Mouse (Mus musculus): ENCODE data around the gene Arf3. TPM values are rescaled to one million over a fixed set of nuclear protein-coding genes. Genes with fewer than 3 reads are reported as not detected.

Gene Arf3
- total RNA-seq, 2 experiments from 2014 or later, result 8.1 to 9.0 TPM

DNA sequence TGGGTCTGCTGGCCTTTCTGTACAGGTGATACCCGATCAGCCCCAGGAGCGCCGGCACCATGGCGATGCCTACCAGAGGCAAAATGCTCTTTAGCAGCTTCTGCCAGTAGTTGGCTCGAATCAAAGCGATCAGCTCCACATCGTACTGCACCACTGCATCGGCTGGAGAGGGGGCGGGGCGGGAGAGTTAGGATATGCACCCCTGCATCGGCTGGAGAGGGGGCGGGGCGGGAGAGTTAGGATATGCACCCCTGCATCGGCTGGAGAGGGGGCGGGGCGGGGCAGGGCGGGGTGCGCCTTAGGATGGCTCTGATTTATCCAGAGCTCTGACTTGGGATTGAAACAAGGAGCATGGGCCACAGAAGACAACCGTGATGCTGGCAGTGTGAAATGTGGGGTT is 38.6 kb downstream of the Arf3 start:
- no peak for DNase-seq (ENCODE audit: low spot score)

DNA sequence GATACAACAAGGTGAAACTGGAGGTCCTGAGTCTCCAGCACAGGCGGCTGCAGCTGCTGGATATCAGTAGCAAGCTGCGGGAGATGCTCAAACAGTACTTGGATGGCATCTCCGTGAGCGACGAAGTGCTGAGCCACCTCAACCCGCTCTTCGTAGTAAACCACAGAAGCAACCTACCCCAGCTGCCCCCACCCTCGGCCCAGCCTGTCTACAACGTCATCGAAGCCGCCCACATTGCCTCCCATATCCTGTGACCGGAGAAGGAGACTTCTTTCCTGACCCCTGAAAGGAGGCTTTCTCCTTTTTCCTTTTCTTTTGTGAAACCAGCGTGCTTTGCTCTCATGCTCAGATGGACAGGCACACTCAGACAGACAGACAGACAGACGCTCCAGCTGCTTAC is 40.2 kb downstream of the Arf3 start:
- no peak for DNase-seq (ENCODE audit: low spot score)

DNA sequence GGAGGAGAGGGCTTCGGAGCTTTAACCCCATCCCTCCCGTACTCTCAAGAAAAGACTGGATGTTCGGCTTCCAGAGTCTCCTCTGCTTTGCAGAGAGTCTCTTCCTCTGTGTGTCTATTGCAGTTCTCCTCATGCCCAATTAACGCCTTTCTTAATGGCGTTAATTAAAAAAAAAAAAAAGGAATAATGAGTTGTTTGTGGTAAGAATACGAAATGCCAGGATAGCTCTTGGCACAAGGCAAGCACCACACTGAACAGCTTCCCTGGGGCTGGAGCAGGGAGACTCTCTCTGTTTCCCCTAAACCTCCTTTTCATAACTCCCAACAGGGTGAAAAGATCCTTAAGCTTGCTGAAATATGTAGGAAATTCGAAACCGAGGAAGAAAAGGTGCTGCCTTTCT is 40.8 kb downstream of the Arf3 start:
- DNase-seq (ENCODE audit: low spot score), result no peak

DNA sequence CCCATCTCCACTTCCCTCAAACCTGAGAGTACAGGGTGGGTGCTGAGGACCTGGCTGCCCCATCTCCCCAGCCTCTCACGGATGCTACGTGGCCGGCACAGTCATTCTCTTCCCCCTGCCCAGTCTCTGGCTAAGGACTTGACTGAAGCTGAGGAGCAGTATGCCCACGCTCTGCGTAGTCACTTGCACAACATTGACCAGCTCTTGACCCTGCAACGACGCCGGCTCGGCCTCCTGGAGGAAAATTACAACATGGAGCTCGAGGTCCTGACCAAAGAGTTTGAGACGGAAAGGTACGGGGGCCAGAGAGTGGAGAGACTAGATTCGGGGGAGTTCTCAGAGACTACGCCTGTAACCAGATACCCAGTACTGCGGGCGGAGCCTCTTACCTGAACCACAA is 45.7 kb downstream of the Arf3 start:
- no peak for DNase-seq (ENCODE audit: low spot score)

DNA sequence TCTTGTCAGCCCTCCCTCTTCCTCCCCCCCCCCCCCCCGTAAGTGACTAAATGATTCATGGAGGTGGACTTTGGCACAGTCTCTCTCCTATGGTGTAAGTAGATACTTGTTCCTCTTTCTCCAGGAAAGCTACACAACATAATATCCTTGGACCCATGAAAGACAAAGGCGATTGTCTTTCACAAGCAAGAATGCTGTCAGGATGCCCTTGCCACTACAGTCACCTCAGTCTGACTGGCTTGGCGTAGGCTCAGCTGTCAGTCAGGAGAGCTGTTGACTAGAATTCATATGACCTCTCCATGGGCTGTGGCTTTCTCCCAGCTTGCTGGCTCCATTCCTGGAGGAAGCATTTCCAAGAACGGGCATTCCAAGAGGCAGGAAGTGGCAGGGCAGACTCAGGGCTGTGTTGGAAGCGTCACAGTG is 48.8 kb downstream of the Arf3 start:
- no peak for DNase-seq (ENCODE audit: low spot score)

DNA sequence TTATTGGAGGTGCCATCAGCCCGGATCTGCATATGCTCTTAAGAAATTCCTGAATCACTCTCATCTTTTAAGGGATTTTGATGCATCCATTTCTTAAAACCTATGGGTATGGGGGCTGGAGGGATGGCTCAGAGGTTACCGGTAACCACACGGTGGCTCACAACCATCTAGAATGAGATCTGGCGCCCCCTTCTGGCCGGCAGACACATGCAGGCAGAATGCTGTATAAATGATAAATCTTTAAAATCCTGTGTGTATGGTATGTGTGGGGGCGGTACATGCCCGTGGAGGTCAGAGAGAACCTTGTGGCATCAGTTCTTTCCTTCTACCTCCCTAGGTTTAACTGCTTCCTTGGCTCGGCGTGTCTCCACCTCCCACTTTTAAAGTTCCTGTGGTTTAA is 52.6 kb downstream of the Arf3 start:
- peak; percentile 39 for DNase-seq (ENCODE audit: low spot score)

DNA sequence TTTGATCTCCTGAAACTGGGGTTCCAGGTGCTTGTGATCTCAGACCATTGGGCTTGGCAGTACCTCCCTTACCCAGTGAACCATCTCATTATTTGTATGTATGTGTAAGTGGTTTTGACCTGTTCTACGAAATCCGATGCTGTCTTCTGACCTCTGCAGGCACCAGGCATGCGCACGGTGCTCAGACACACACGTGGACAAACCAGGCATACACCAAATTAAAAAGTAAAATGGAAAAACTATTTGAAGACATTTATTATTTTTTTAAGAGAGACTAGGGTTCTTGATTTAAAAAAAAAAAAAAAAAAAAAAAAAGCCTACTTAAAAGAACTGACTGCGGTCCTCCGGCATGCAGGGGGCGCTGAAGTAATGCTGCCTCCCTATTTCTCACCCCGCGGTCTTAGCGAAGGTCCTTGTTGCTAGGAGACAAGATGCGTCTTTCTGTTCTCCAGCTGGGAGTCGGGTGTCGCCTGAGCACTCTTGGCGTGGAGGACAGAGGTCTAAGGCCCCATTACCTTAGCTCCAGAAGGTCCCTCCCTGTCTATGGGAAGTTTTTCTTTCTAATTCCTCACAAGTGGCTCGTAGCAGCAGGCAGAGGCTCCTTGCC is 55.1 kb downstream of the Arf3 start, which contains the start of gene Ccdc65:
TSS of gene Ccdc65 (plus strand) at position 442 of the 607 bp plus-strand sequence.
- peak; percentile 90 for DNase-seq (ENCODE audit: low spot score)

DNA sequence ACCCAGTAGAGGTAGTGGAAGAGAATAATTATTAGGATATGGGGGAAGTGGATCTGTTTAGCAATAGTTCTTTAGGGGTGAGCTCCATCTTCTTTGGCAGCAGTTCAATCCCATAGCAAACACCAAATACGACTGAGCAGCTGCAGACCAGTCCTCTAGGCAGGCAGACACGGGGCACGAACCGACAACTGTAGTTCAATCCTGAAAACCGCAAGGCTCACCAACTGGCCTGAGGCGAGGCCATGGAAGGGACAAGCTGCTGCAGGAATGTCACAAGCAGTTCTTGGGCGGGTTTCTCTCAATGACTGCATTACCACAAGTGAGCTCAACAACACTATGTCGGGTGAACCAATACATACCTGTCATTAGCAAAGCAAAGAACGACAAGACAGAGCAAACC is 58.7 kb downstream of the Arf3 start:
- DNase-seq (ENCODE audit: low spot score), result no peak

DNA sequence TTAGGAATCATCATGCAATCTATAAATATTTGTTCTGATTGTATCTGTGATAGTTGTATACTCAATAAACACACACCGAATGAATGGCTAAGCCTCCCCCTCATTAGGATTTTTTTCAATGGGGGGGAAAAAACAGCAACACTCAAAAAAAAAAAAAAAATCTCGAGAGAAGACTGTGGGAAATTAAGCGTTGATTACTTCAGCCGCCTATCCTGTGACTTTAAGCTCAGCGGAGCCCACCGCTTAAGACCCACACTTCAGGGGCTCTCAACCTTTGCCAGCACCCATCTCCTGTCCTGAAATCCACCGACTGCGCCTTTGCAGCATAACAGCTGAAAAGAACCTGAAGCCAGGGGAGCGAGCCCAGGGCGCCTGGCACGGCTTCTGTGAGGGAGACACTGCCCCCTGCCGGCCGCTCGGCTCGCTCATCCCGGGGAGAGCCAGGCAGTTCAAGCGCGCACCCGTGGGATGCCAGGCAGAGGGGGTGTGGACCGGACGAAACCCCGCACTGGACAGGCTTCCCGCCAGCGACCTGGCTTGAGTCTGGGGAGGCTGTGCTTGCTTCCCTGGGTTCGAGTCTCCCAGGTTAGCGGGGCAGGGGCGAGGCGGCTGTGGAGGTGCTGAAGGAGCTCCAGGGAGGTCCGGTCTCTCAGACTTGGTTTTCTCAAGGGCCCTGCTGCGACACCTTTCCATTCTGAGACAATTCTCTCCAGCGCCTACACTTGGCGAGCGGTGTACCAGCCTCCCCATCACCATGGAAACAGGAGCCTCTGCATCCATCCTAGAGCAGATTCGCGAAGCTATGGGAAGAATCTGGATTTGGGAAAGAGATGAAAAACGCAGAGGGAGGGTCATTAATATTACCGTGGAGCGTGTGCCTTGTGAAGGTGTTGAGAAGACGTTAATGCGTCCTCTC is 63.6 kb downstream of the Arf3 start:
- peak; percentile 82 for DNase-seq (ENCODE audit: low spot score)

DNA sequence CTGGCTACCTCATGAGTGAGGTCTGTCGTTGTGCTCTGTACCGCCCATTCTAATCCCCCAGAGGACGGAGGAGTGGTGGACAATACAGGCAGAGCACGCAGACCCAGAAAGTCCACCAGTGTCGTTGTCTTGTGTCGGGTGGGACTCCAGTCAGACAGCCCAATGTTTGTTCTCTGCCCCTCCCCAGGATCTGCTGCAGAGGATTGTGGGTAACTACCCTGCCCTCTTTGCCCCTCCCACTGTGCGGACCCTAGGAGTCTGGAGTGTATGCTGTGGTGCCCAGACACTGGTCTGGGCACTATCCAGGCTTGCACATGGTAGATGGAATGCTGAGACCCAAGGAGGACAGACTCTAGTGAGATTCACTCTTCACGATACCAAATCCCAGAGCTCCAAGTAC is 66.8 kb downstream of the Arf3 start:
- no peak for DNase-seq (ENCODE audit: low spot score)

DNA sequence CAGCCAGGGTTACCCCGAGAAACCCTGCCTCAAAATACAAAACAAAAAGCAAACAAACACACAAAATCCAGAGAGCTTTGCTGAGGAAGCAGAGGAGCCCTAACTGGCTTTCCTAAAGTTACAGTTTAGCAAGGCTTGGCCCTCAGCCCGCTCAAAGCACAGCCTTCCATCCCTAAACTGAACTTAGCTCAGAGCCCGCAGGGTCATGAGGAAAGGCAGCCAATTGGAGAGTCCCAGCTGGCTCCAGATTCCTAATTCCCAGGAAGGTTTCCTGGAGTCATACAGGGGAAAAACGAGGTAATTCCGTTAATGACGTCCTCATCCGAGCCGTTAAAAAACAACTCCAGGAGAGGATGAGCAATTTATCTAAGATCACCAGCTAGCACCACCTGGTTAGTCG is 67.3 kb downstream of the Arf3 start:
- peak; percentile 38 for DNase-seq (ENCODE audit: low spot score)

DNA sequence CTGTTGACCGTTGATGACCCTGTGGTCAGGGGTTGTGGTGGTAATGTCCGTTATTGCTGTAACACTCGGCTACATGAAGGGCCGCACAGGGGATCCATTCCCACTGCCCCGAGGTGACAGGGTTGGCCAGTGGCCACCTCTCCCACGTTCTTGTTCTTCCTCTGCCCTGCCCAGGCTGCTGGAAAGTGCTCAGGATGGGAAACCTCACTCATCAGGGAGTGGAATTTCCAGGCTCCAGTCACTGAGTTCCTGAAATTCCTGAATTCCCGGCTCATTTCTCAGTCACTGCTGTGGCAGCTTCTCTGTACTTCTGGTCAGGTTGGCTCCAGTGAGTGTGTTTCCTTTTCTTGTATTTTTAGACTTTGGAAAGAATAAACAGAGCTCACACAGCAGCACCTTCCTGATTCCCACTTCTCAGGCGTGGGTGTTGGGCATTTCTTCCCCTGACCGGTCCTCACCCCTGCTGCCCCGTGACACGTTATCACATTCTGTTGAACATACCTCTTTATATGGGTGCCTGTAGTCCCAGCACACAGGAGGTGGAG is 70.8 kb downstream of the Arf3 start:
- DNase-seq (ENCODE audit: low spot score), result peak; percentile 20

DNA sequence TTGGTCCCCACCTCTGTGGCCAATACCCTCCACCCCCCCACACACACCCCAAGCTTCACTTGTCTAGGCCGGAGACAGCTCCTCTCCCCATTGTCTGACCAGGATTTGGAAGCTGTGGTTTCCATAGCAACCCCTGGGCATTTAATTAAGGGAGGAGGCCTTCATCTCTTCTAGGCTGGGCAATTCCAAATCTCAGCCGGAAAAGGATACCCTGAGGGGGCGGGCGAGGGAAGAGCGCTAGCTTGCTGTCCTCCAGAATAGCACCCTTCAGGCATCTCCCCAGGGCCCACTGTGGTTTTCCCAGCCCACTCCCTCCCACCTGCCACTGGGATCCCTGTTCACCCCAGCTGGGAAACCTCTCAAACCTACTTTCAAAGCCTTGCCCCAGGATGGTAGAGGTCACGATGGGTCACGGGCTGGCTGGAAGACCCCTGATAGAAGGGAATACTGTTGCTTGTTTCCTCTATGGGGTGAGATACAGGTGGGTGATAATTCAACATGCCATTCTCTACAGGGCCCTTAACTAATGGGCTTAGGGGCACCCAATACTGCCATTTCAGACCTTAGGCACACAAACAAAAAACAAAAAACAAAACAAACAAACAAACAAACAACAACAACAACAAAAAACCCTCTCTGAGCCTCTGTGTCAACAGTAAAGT is 71.4 kb downstream of the Arf3 start:
- DNase-seq (ENCODE audit: low spot score), result no peak

DNA sequence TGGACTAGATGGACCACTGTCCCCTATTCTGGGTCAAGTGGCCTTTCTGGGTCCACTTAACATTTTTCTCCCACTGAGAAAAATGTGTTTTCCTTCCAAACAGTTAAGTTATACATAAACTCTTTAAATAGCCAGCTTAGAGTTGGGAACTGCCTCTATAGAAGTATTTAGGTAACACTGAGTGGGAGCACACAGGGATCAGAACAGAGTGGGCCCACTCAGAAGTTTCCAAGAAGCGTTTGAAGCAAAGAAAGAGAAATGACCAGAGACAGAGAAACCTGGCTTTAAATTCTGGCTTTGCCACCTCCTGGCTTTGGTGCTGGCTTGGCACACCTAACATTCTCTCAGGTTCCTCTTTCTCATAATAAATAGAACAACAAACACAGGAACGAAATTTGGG is 73.3 kb downstream of the Arf3 start:
- DNase-seq (ENCODE audit: low spot score), result no peak

Other genes with a start within 250 kb of the Arf3 start
- gene Kansl2, start 228.9 kb downstream of the Arf3 start, total RNA-seq (2021), result 10 to 100 TPM; 60.8 to 60.9 TPM
- gene Ccnt1, start 192.3 kb downstream of the Arf3 start, total RNA-seq (2021), result 10 to 100 TPM; 21.1 to 24.3 TPM
- gene 4930415O20Rik, start 192.2 kb downstream of the Arf3 start, total RNA-seq (2021), result under 1 TPM in 1 of 2 experiments, not detected in 1; 0.91 TPM
- 10 to 100 TPM; 14.3 to 17.9 TPM for gene Adcy6, start 153.1 kb downstream of the Arf3 start, total RNA-seq (2021)
- gene Cacnb3, start 132.4 kb downstream of the Arf3 start, total RNA-seq (2021), result under 1 TPM; 0.64 to 0.85 TPM
- gene Ddx23, start 100.3 kb downstream of the Arf3 start, total RNA-seq (2021), result 10 to 100 TPM; 65.7 to 83.1 TPM
- 1 to 10 TPM; 2.8 to 3.2 TPM for gene Rnd1, start 85.8 kb downstream of the Arf3 start, total RNA-seq (2021)
- not detected for gene Ccdc65, start 55.0 kb downstream of the Arf3 start, total RNA-seq (2021)
- 1 to 10 TPM in 1 of 2 experiments, under 1 TPM in 1; 0.80 to 1.1 TPM for gene Fkbp11, start 35.0 kb downstream of the Arf3 start, total RNA-seq (2021)
- gene Wnt10b, start 14.9 kb upstream of the Arf3 start, total RNA-seq (2021), result 1 to 10 TPM in 1 of 2 experiments, under 1 TPM in 1; 0.57 to 1.4 TPM
- not detected for gene Wnt1, start 26.6 kb upstream of the Arf3 start, total RNA-seq (2021)
- under 1 TPM; 0.36 to 0.57 TPM for gene Ddn, start 46.3 kb upstream of the Arf3 start, total RNA-seq (2021)
- gene Prkag1, start 68.3 kb upstream of the Arf3 start, total RNA-seq (2021), result 10 to 100 TPM; 48.1 to 49.6 TPM
- gene Kmt2d, start 108.0 kb upstream of the Arf3 start, total RNA-seq (2021), result 10 to 100 TPM; 43.2 to 50.1 TPM
- gene Rhebl1, start 131.3 kb upstream of the Arf3 start, total RNA-seq (2021), result 1 to 10 TPM; 1.3 TPM
- gene Dhh, start 135.3 kb upstream of the Arf3 start, total RNA-seq (2021), result 1 to 10 TPM in 1 of 2 experiments, under 1 TPM in 1; 0.75 to 1.5 TPM
- 1 to 10 TPM; 4.8 to 4.9 TPM for gene Lmbr1l, start 155.0 kb upstream of the Arf3 start, total RNA-seq (2021)
- gene Tuba1b, start 171.4 kb upstream of the Arf3 start, total RNA-seq (2021), result 10 to 100 TPM; 15.6 to 29.6 TPM
- gene Gm49450, start 190.3 kb upstream of the Arf3 start, total RNA-seq (2021), result not detected
- gene Tuba1a, start 190.5 kb upstream of the Arf3 start, total RNA-seq (2021), result 10 to 100 TPM; 17.9 to 38.6 TPM

All from gastrocnemius, adult 18-20 months (tissue).